Mouse (Mus musculus) hindbrain, embryonic 14.5 days (tissue): ENCODE measurements at regions not wholly inside any gene's neighbourhood (a gene's known extent, or its start where the extent isn't known, plus 50 kb on each side); places are given as distances from the start of the nearest gene placed in this dataset.
"Not testable (repeated sequence)": the region's sequence is repeated elsewhere in the genome, so short reads cannot be mapped to it uniquely, and the experiment has no call there.

Experiments used
- ATAC-seq: fragments of 200-750 bp; cut with Nextera tagmentation; 2 replicates; pipeline ENCODE4 v1.8.0; 2017; ENCODE audit warnings: moderate number of reproducible peaks, mild to moderate bottlenecking, moderate TSS enrichment, moderate library complexity; ENCODE audit not compliant: low FRiP score
- DNase-seq: peaks from one replicate; pipeline ENCODE4 v3.0.0-alpha.2; 2015; ENCODE audit warnings: low spot score
- H3K27ac ChIP-seq: fragments of 300-500 bp; sonication (generic); 2 replicates; pipeline ENCODE4 v1.5.1; 2014; ENCODE audit warnings: mild to moderate bottlenecking, moderate library complexity
- H3K27me3 ChIP-seq: fragments of 300-500 bp; sonication (generic); 2 replicates; pipeline ENCODE4 v1.6.1; 2014; ENCODE audit warnings: mild to moderate bottlenecking, low read length, mixed read lengths; ENCODE audit not compliant: control insufficient read depth, insufficient read depth
- H3K36me3 ChIP-seq: fragments of 300-500 bp; sonication (generic); replicated peaks from 2 replicates; pipeline ENCODE4 v1.6.1; 2014; ENCODE audit not compliant: control insufficient read depth, insufficient read depth
- H3K4me1 ChIP-seq: fragments of 300-500 bp; sonication (generic); replicated peaks from 2 replicates; pipeline ENCODE4 v1.6.1; 2014; ENCODE audit warnings: antibody characterized with exemption, low read length, mixed read lengths; ENCODE audit not compliant: control insufficient read depth, insufficient read depth
- H3K4me2 ChIP-seq: fragments of 300-500 bp; sonication (generic); replicated peaks from 2 replicates; pipeline ENCODE4 v1.6.1; 2014; ENCODE audit warnings: mild to moderate bottlenecking, moderate library complexity
- H3K4me3 ChIP-seq: fragments of 300-500 bp; sonication (generic); replicated peaks from 2 replicates; pipeline ENCODE4 v1.5.1; 2014; ENCODE audit warnings: mild to moderate bottlenecking, low read length
- H3K9ac ChIP-seq: fragments of 300-500 bp; sonication (generic); 2 replicates; pipeline ENCODE4 v1.6.1; 2014
- H3K9me3 ChIP-seq: fragments of 300-500 bp; sonication (generic); 2 replicates; pipeline ENCODE4 v1.6.1; 2016; ENCODE audit warnings: low read length; ENCODE audit not compliant: control insufficient read depth
- WGBS: fragments of 180-500 bp; shearing (Covaris S2); extraction: QIAGEN DNeasy Blood & Tissue Kit; methylation state at CpG from one replicate; pipeline ENCODE4 v1.1.7; 2014; 5-methylcytosine and 5-hydroxymethylcytosine counted together

DNA sequence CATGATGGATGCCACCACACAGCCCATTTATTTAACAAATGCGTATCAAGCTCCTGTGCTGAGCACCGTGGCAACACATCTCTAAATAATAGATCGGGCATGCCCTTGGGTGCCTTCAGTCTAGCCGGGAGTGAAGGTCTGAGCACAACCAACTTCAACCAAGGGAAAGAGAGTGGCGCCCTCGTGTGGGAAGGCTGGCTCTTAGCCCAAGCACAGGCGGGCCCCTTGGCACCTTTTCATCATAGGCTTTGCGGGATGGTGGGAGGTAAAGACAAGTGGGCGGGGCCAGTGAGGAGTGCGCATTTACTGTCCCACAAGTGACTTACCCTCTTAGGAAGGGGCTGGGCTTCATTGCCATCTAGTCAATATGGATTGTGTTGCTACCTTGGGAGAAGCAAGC is 231.6 kb upstream of the Lrfn2 start:
- Histone ChIP-seq H3K4me2 (no peak overlapping the region), H3K4me1 (no peaks in the 10 kb centered on the region), H3K9me3 (peaks cover 16% of the 10 kb centered on the region), H3K36me3 (no peaks in the 10 kb centered on the region), H3K4me3 (no peak overlapping the region), H3K27ac (no peak overlapping the region), H3K9ac (no peak overlapping the region), H3K27me3 (no peaks in the 10 kb centered on the region)
- 15% methylated on average over 10 of the region's 10 CpGs for WGBS
- no peak for ATAC-seq
- DNase-seq: no peak

DNA sequence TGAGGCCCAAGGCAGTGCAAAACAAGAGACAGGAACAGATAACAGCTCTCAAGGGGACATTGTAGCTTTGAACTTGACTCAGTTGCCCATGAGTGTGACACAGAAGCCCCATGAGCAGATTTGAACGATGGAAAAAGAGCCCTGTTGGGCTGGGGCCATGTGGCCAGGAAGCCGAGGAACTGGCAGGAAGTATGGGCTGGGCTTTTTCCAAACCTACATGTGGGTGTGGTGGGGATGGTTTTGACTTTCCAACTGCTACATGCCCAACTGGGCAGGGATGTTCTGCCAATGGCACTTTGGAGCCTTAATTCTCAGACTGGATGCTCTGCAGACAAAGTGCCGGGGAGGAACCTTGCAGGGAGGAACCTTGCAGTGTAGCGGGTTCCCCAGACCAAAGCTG is 211.7 kb upstream of the Lrfn2 start:
- Histone ChIP-seq H3K4me1 (0 out of 2 replicates have a peak, but pooled peaks cover 3% of the 10 kb centered on the region), H3K36me3 (no peaks in the 10 kb centered on the region), H3K4me2 (no peak overlapping the region), H3K9ac (no peak overlapping the region), H3K9me3 (no peaks in the 10 kb centered on the region), H3K4me3 (no peak overlapping the region), H3K27me3 (no peaks in the 10 kb centered on the region), H3K27ac (no peak overlapping the region)
- 85% methylated on average over 4 of the region's 4 CpGs for WGBS
- DNase-seq (no peak), ATAC-seq (no peak)

DNA sequence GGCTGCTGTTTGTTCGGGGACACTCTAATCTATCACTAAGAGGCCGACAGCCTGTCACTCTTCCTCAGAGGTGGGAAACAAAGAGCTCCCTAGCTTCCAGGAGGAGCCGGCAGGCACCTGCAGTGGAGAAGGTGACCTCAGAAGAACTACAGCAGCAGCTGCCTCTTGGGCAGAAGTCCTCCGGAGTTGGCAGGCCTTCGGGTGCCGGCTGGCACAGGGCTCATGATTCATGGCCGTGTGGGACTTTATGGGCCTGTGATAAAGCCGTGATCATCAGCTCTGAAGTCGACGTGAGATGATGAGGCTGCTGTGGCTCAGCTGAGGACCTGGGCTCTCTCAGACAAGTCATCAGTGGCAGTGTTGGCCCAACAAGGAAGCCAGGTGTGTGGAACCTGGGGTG is 208.9 kb upstream of the Lrfn2 start:
- Histone ChIP-seq H3K4me1 (0 out of 2 replicates have a peak, but pooled peaks cover 3% of the 10 kb centered on the region), H3K9ac (no peak overlapping the region), H3K4me3 (no peak overlapping the region), H3K36me3 (no peaks in the 10 kb centered on the region), H3K27me3 (no peaks in the 10 kb centered on the region), H3K4me2 (no peak overlapping the region), H3K27ac (no peak overlapping the region), H3K9me3 (no peaks in the 10 kb centered on the region)
- no peak for DNase-seq
- no peak for ATAC-seq
- WGBS: 83% methylated on average over 10 of the region's 10 CpGs

DNA sequence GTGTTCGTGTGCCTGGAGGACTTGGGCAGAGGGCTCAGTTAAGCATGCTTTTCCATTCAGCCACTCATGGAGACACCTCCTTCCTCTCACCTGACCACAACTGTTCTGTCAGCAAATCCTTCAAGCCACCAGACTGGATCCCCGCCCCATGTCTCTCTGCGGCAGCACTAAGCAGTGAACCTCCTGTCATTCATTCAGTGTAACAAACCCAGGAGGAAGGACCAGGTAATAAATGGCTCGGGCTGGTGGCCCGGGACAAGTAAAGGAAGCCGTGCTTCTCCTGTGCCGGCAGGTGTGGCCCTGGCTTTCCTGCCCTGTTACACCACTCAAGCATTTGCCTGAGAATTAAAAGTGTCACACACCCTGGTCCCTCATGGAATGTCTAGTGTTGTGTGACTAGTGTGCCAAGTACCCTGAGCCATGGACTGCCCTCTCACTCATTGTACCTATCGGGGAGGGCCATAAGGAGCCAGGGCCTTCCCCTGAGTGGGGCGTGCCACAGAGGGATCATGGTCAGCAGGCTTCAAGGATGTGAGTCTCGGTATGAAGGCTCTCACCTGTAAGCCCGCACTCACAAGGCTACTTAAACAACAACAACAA is 207.6 kb upstream of the Lrfn2 start:
- Histone ChIP-seq H3K4me2 (no peak overlapping the region), H3K4me1 (0 out of 2 replicates have a peak, but pooled peaks cover 3% of the 10 kb centered on the region), H3K9me3 (no peaks in the 10 kb centered on the region), H3K27me3 (no peaks in the 10 kb centered on the region), H3K27ac (no peak overlapping the region), H3K9ac (no peak overlapping the region), H3K36me3 (no peaks in the 10 kb centered on the region), H3K4me3 (no peak overlapping the region)
- 90% methylated on average over 11 of the region's 11 CpGs for WGBS
- ATAC-seq: no peak
- no peak for DNase-seq

DNA sequence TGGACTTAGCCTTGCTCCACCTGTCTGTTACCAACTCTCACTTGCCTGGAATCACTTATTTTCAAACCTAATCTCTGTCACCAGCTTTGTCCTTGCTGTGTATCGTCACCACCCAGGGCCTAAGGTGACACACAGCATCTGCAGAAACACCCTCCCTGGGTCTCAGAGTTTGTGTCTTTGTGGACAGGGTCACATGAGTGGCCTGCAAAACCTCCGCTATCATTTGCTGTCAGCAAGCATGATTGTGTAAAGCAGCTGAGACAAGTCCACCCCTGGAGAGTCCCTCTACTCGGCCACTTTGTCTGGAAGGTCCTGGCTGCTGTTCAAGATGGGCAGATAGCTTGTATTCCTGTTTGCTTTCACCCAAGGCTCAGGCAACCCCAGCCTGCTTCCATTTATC is 205.7 kb upstream of the Lrfn2 start:
- H3K36me3 ChIP-seq: no peaks in the 10 kb centered on the region
- ATAC-seq (no peak), DNase-seq (no peak)
- no peak overlapping the region for H3K4me2 ChIP-seq
- no peaks in the 10 kb centered on the region for H3K9me3 ChIP-seq
- 0 out of 2 replicates have a peak, but pooled peaks cover 3% of the 10 kb centered on the region for H3K4me1 ChIP-seq
- H3K4me3 ChIP-seq: no peak overlapping the region
- no peak overlapping the region for H3K27ac ChIP-seq
- no peak overlapping the region for H3K9ac ChIP-seq
- H3K27me3 ChIP-seq: no peaks in the 10 kb centered on the region
- 75% methylated on average over 3 of the region's 3 CpGs for WGBS

DNA sequence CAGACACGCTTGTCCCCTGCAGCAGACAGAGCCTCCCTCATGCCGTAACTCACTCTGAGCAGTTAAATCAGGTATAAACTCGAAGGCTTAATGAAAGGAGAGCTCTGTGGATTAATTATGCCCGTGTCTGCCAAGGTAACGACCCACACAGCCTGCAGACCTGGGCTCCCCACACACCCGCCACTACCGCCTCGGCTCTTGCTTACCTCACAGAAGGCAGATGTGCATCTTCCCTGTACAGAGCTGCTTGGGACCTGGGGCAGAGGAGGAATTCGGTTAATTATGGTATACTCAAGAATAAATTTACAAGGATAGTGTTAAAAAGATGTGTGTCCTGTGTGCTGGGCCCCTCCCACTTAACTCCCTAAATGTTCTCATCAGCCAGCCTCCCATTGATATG is 198.4 kb upstream of the Lrfn2 start:
- WGBS: 74% methylated on average over 9 of the region's 9 CpGs
- Histone ChIP-seq H3K27me3 (no peaks in the 10 kb centered on the region), H3K9ac (no peak overlapping the region), H3K36me3 (no peaks in the 10 kb centered on the region), H3K4me3 (no peak overlapping the region), H3K27ac (no peak overlapping the region), H3K4me2 (no peak overlapping the region), H3K4me1 (no peaks in the 10 kb centered on the region), H3K9me3 (no peaks in the 10 kb centered on the region)
- ATAC-seq (no peak), DNase-seq (no peak)

DNA sequence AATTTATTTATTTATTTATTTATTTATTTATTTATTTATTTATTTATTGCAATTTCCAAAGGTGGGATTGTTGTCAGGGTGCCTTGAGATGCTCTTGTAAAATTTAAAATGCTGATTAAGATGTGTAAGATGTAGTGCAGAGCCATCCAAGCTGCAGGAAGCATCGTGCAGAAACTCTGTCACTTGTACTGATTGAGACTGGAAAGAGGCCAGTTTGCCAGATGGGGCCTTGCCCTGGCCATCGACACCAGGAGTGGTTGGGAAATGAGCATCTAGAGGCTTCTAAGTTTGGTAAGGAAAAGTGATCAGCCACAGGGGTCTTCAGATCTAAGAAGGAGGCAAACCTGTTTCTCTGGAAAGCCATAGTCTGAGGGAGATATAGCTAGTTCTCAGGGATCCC is 195.0 kb upstream of the Lrfn2 start:
- not testable (repeated sequence) for H3K4me3 ChIP-seq, H3K4me2 ChIP-seq, H3K9ac ChIP-seq, H3K9me3 ChIP-seq, H3K36me3 ChIP-seq, H3K27me3 ChIP-seq, H3K4me1 ChIP-seq, ATAC-seq, DNase-seq, H3K27ac ChIP-seq
- WGBS: 71% methylated on average over 2 of the region's 2 CpGs

DNA sequence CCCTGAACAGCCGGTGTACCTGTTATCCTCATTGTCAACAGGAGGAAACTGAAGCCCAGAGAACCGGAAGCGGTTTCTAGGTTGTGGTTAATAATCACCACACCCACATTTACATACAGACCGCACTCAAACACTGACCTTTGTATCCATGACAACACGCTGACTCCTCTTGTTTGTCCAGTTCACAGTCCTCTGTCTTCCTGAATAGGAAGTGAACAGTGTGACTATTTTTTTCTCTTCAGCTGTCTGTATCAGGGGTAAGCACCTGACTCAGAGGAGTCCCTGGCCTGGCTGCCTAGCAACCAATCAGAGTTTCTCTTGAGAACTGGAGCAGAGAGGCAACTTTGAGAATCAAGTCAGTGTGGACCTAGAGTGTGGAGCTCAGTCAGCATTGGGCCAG is 193.5 kb upstream of the Lrfn2 start:
- no peak for DNase-seq
- Histone ChIP-seq H3K4me1 (no peaks in the 10 kb centered on the region), H3K9ac (no peak overlapping the region), H3K36me3 (no peaks in the 10 kb centered on the region), H3K27me3 (no peaks in the 10 kb centered on the region), H3K9me3 (no peaks in the 10 kb centered on the region), H3K4me3 (no peak overlapping the region), H3K27ac (no peak overlapping the region), H3K4me2 (no peak overlapping the region)
- no peak for ATAC-seq
- WGBS: 59% methylated on average over 5 of the region's 5 CpGs

DNA sequence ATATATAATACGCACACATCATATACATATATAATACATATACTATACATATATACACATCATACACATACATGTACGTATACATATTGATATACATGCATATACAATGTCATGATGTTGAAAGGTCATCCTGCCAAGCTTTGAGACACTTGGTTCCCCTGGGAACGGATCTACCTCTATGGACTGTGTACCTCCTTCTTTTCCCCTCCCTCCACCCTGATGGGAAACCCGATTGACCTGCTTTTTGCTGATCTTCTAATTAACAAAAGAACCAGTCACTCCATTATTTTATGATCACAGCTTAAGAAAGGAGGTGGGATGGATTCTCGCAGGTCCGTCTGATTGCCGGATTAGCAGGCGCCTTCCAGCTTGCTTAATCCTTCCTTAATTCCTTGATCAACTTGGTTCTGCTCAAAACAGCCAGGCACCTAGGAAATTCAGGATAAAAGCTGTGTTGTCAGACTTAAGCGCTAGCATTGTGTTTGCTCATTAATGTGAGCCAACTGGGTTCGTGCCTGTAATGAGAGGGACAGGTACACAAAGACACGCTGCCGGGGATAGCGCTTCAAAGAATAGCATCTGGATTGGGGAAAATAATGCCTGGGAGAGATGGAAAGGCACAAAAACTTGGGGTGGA is 189.3 kb upstream of the Lrfn2 start:
- 69% methylated on average over 13 of the region's 13 CpGs for WGBS
- H3K4me2 ChIP-seq: no peak overlapping the region
- no peak overlapping the region for H3K4me3 ChIP-seq
- no peak for ATAC-seq
- no peaks in the 10 kb centered on the region for H3K4me1 ChIP-seq
- H3K36me3 ChIP-seq: no peaks in the 10 kb centered on the region
- H3K27ac ChIP-seq: no peak overlapping the region
- no peaks in the 10 kb centered on the region for H3K27me3 ChIP-seq
- H3K9me3 ChIP-seq: no peaks in the 10 kb centered on the region
- H3K9ac ChIP-seq: no peak overlapping the region
- DNase-seq: no peak

DNA sequence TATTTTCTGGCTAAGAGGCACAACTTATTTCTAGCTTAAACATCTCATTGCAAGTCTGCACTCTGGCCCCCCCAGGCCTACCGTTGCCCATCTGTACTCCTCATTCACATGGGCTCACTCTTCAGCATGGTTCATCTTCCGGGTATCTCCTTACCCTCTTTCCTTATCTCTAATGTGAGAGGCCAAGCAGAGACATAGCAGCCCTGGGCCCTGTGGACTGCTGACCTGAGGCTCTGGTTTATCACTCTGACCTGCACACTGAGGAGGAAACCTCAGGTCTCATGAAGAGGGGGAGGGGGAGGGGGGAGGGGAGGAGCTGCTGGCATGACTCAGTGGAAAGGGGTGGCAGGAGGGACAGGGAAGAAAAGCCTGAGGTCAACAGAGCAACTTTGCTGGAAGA is 162.1 kb upstream of the Lrfn2 start:
- peaks cover 31% of the 10 kb centered on the region for H3K4me1 ChIP-seq
- no peaks in the 10 kb centered on the region for H3K36me3 ChIP-seq
- H3K4me3 ChIP-seq: no peak overlapping the region
- no peaks in the 10 kb centered on the region for H3K27me3 ChIP-seq
- WGBS: 94% methylated on average over 2 of the region's 2 CpGs
- no peak for ATAC-seq
- no peak overlapping the region for H3K4me2 ChIP-seq
- H3K9ac ChIP-seq: no peak overlapping the region
- no peak for DNase-seq
- no peak overlapping the region for H3K27ac ChIP-seq
- H3K9me3 ChIP-seq: no peaks in the 10 kb centered on the region
